Mouse (Mus musculus) testis, adult 2 months (tissue): ENCODE measurements around the gene 9930111J21Rik2. TPM values are rescaled to one million over a fixed set of nuclear protein-coding genes. Genes with fewer than 3 reads are reported as not detected.
"Not testable (repeated sequence)": the region's sequence is repeated elsewhere in the genome, so short reads cannot be mapped to it uniquely, and the experiment has no call there.

Source experiments
- H3K27ac ChIP-seq: fragments of 200-500 bp; 2 replicates; pipeline ENCODE4 v1.5.1; 2012; ENCODE audit warnings: low read depth, low read length; ENCODE audit not compliant: control insufficient read depth, insufficient read depth
- H3K27me3 ChIP-seq: fragments of 200-500 bp; 2 replicates; pipeline ENCODE4 v1.6.1; 2012; ENCODE audit warnings: mild to moderate bottlenecking, low read length, moderate library complexity; ENCODE audit not compliant: control insufficient read depth, insufficient read depth
- H3K36me3 ChIP-seq: fragments of 200-500 bp; 2 replicates; pipeline ENCODE4 v1.6.1; 2012; ENCODE audit warnings: mild to moderate bottlenecking, low read length; ENCODE audit not compliant: control insufficient read depth, insufficient read depth
- H3K4me1 ChIP-seq: fragments of 200-500 bp; 2 replicates; pipeline ENCODE4 v1.6.1; 2012; ENCODE audit warnings: low read length; ENCODE audit not compliant: control insufficient read depth, insufficient read depth
- H3K4me3 ChIP-seq: fragments of 200-500 bp; 2 replicates; pipeline ENCODE4 v1.5.1; 2012; ENCODE audit warnings: low read depth, mild to moderate bottlenecking, low read length, moderate library complexity, mixed read lengths; ENCODE audit not compliant: control insufficient read depth
- CTCF ChIP-seq: fragments of 200-500 bp; IDR thresholded peaks from 2 replicates; pipeline ENCODE4 v1.5.1; 2012; ENCODE audit warnings: low read depth, mild to moderate bottlenecking, inconsistent platforms, low read length, moderate library complexity; ENCODE audit not compliant: control insufficient read depth, insufficient read depth, insufficient replicate concordance
- POLR2A ChIP-seq: fragments of 200-500 bp; IDR thresholded peaks from 2 replicates; pipeline ENCODE4 v1.6.1; 2012; ENCODE audit warnings: low read depth, mild to moderate bottlenecking, inconsistent platforms, low read length, moderate library complexity; ENCODE audit not compliant: control insufficient read depth
- polyA plus RNA-seq: library from polyadenylated mRNA; depleted of rRNA; stranded (reverse); fragments of >200 nt; gene quantifications from 2 replicates; pipeline ENCODE4 v1.2.3, GENCODE M21; 2012; rRNA removed

The 9930111J21Rik2 gene
- 0.35 TPM in 2 replicates for polyA plus RNA-seq

GRCm38 (mm10) chr11:49051093-49051891, at the start of gene 9930111J21Rik2:
Gene 9930111J21Rik2, minus strand, starts transcription at chr11:49051242.
- H3K36me3 ChIP-seq, H3K4me1 ChIP-seq, H3K4me3 ChIP-seq: not testable (repeated sequence)

GRCm38 (mm10) chr11:49100409-49100808, 49.4 kb upstream of the 9930111J21Rik2 start:
- H3K4me3 ChIP-seq = no peak overlapping the region
- TF ChIP-seq CTCF (no peak), POLR2A (no peak)
- peaks cover 9% of the 10 kb centered on the region for H3K4me1 ChIP-seq
- no peaks in the 10 kb centered on the region for H3K36me3 ChIP-seq
- H3K27ac ChIP-seq = no peak overlapping the region
- H3K27me3 ChIP-seq = no peaks in the 10 kb centered on the region

More at GRCm38 (mm10) chr11:49051093-49051891, at the start of gene 9930111J21Rik2:
- not testable (repeated sequence) for H3K27me3 ChIP-seq, H3K27ac ChIP-seq

- no peak for TF ChIP-seq CTCF
- TF ChIP-seq POLR2A = no peak
- Histone ChIP-seq H3K36me3 (no peaks in the 10 kb centered on the region), H3K4me3 (no peak overlapping the region), H3K27ac (no peak overlapping the region), H3K27me3 (no peaks in the 10 kb centered on the region), H3K4me1 (no peaks in the 10 kb centered on the region)
Measured at GRCm38 (mm10) chr11:49095367-49095766, 44.3 kb upstream of the 9930111J21Rik2 start.

GRCm38 (mm10) chr11:49093861-49094660, 43.0 kb upstream of the 9930111J21Rik2 start:
- H3K36me3 ChIP-seq = no peaks in the 10 kb centered on the region
- H3K4me1 ChIP-seq = no peaks in the 10 kb centered on the region
- no peak overlapping the region for H3K4me3 ChIP-seq
- no peak overlapping the region for H3K27ac ChIP-seq
- TF ChIP-seq POLR2A = no peak
- TF ChIP-seq CTCF = no peak
- H3K27me3 ChIP-seq = no peaks in the 10 kb centered on the region

- no peak overlapping the region for H3K4me3 ChIP-seq
- H3K27me3 ChIP-seq = no peaks in the 10 kb centered on the region
- H3K4me1 ChIP-seq = peaks cover 7% of the 10 kb centered on the region
- no peak overlapping the region for H3K27ac ChIP-seq
- no peaks in the 10 kb centered on the region for H3K36me3 ChIP-seq
- TF ChIP-seq CTCF (no peak), POLR2A (no peak)
Measured at GRCm38 (mm10) chr11:49092786-49093185, 41.7 kb upstream of the 9930111J21Rik2 start.

GRCm38 (mm10) chr11:49092053-49092586, 41.1 kb upstream of the 9930111J21Rik2 start:
- H3K36me3 ChIP-seq = no peaks in the 10 kb centered on the region
- H3K27me3 ChIP-seq = no peaks in the 10 kb centered on the region
- no peak overlapping the region for H3K27ac ChIP-seq
- TF ChIP-seq POLR2A = no peak
- TF ChIP-seq CTCF = no peak
- peaks cover 7% of the 10 kb centered on the region for H3K4me1 ChIP-seq
- no peak overlapping the region for H3K4me3 ChIP-seq

- Histone ChIP-seq H3K27me3 (no peaks in the 10 kb centered on the region), H3K4me3 (no peak overlapping the region), H3K36me3 (no peaks in the 10 kb centered on the region), H3K4me1 (peaks cover 7% of the 10 kb centered on the region), H3K27ac (no peak overlapping the region)
- TF ChIP-seq CTCF (no peak), POLR2A (no peak)
Measured at GRCm38 (mm10) chr11:49091171-49091570, 40.1 kb upstream of the 9930111J21Rik2 start.
